Mouse (Mus musculus): ENCODE measurements around the gene Cyb561d1. TPM values are rescaled to one million over a fixed set of nuclear protein-coding genes. Genes with fewer than 3 reads are reported as not detected.

Cyb561d1 gene
- polyA plus RNA-seq, 1 experiment from 2014 or later = 7.2 TPM

DNA sequence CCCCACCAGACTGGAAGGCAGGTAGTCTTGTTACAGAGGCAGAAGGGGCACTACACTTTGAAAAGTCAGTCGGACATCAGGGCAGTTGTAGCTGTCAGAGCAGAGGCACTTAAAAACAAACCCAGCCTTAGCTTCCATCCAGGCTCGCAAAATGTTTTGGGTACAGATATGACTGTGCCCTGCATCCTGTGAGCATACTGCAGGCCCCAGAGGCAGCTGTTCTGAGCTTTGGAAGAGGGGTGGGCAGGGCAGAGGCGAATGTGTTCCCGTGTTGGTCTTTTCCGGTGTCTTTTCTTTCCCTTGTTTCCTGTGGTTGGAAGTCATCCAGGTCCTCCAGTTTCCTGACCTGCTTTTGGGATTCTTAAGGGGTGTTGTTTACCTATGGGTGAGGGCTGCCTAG is 11.1 kb downstream of the Cyb561d1 start:
- no peak overlapping the region for H3K27ac ChIP-seq
- no peak overlapping the region for H3K4me3 ChIP-seq (ENCODE audit: inconsistent target)
- H3K36me3 ChIP-seq (ENCODE audit: inconsistent target) = no peaks in the 10 kb centered on the region
- 80% methylated on average over 5 of the region's 5 CpGs for WGBS (ENCODE audit: missing documents)
- H3K79me2 ChIP-seq (ENCODE audit: inconsistent target) = no peaks in the 10 kb centered on the region

DNA sequence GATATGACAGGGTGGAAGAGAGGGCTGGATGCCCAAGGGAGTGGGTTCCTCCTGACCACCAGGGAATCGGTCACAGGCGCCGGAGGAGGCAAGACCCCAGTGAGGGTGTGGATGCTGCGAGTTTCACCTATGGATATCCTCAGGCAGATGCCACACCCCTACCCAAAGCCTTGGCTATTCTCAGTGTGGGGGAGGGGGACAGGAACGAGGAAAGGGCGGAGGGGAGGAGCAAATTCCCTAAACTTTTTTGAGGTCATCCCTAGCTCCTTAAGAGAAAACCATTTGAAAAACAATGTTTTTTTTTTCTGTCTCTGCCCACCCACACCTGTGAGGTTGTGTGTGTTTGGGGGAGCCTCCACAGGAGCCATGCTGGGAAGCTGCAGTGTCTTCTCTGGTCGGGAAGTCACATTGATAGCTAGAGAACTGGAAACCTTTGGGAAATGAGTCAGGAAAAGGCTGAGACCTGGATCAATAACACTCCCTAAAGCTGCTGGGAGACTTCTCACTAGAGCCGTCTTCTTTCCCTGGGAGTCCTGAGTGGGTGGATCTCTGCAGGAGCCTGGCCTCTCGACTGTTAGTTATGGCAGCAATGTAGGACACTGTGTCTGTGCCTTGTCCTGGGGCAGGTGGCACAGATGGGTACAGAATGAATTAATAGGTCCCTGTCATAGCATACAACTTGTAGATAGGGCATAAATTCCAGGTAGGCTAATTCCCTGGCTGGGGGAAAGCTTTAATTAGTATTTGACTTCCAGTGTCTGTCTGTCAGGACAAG is 12.1 kb downstream of the Cyb561d1 start:
- no peak overlapping the region for H3K4me3 ChIP-seq (ENCODE audit: inconsistent target)
- WGBS (ENCODE audit: missing documents) = 94% methylated on average over 9 of the region's 9 CpGs
- H3K36me3 ChIP-seq (ENCODE audit: inconsistent target) = no peaks in the 10 kb centered on the region
- no peaks in the 10 kb centered on the region for H3K79me2 ChIP-seq (ENCODE audit: inconsistent target)
- H3K27ac ChIP-seq = no peak overlapping the region

DNA sequence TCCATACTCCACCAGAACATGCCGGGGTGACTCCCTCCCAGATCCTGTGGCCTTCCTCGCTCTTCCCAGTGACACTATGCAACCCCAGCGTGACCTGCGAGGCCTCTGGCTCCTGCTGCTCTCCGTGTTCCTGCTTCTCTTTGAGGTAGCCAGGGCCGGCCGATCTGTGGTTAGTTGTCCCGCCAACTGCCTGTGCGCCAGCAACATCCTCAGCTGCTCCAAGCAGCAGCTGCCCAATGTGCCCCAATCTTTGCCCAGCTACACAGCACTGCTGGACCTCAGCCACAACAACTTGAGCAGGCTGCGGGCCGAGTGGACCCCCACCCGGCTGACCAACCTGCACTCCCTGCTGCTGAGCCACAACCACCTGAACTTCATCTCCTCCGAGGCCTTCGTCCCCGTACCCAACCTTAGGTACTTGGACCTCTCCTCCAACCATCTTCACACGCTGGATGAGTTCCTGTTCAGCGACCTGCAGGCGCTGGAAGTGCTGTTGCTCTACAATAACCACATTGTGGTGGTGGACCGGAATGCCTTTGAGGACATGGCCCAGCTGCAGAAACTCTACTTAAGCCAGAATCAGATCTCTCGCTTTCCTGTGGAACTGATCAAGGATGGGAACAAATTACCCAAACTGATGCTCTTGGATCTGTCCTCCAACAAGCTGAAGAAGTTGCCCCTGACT is 13.8 kb downstream of the Cyb561d1 start:
- 65% methylated on average over 20 of the region's 20 CpGs for WGBS (ENCODE audit: missing documents)
- H3K79me2 ChIP-seq (ENCODE audit: inconsistent target) = no peaks in the 10 kb centered on the region
- H3K4me3 ChIP-seq (ENCODE audit: inconsistent target) = no peak overlapping the region
- no peaks in the 10 kb centered on the region for H3K36me3 ChIP-seq (ENCODE audit: inconsistent target)
- H3K27ac ChIP-seq = no peak overlapping the region

DNA sequence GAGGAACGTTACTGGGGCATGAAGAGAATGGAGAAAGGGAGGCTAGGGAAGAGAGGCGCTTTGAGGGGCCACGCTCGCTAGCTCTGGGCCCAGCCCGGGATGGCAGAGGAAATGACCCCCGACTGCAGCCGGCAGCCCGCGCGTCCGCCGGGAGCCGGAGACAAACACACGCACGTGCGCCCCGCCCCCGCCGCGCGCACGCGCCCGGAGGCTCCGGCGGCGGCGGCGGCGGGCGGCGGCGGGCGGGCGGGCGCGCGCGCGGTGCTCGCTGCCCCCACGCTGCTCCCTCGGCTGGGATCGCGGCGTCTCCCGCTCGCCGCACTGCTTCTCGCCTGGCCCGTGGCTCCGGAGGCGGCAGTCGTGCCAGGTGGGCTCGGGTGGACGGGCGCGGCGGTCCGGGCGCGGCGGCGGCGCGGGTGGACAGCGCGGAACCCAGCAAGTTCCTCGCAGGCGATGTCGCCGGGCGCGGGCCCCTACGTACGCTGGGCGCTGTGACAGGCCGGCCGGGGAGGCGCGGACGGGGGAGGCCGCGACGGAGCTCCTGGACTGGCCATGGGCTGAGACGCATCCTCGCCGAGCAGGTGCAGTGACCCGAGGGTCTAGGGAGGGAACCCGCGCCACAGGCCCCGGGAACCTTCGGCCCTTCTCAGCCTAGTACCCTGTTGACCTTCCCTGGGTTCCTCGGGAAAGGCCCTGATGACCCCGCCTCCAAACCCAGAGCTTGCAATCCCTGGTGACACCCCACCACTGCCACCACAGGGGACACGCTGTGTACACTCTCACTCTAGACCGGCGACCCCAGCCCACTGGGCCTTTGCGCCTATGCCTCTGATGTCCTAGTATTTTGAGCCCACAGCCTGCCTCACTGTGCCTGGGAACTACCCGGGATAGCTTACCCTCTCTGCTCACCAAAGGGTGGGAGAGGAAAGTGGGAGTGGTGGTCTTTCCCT is 14.6 kb downstream of the Cyb561d1 start, which contains the start of gene Amigo1:
Amigo1 (plus strand) TSS at position 238 of the 950 bp plus-strand sequence.
- no peaks in the 10 kb centered on the region for H3K36me3 ChIP-seq (ENCODE audit: inconsistent target)
- H3K27ac ChIP-seq = no peak within 1 kb of the TSS
- peak within 1 kb of the TSS; percentile 35 for H3K4me3 ChIP-seq (ENCODE audit: inconsistent target)
- no peaks in the 10 kb centered on the region for H3K79me2 ChIP-seq (ENCODE audit: inconsistent target)
- 2% methylated on average over 87 of the region's 100 CpGs for WGBS (ENCODE audit: missing documents)

DNA sequence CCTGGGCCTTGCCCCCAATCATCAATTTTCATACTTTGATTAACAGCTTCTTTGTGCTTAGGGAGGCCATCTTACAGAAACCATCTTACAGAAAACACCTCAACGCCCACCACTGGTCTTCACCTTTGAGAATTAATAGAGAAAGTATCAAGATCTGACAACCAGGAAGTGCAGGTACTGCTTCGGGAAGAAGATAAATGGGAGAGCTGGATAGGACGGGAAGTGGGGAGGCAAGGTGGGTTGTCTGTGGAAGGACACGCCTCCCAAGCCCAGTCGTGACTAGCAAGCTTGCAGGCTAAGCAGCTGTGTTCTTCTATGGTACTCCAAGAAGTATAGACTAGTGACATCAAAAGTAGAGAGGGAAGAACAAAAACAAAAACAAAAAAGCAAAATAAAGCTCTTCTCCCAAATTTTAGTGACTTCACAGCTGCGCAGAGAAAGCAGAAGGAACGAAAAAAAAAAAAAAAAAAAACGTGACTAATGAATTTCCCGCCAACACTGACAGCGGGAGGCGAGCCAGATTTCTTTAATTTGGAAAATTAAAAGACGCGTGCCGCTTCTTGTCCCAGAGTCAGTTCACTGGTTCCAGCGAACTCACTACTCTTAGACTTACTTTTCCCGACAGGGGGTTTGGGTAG is 15.4 kb downstream of the Cyb561d1 start:
- Histone ChIP-seq H3K27ac (no peak overlapping the region), H3K36me3 (ENCODE audit: inconsistent target) (no peaks in the 10 kb centered on the region), H3K4me3 (ENCODE audit: inconsistent target) (peak overlapping the region; percentile 35), H3K79me2 (ENCODE audit: inconsistent target) (no peaks in the 10 kb centered on the region)
- 3% methylated on average over 16 of the region's 16 CpGs for WGBS (ENCODE audit: missing documents)

DNA sequence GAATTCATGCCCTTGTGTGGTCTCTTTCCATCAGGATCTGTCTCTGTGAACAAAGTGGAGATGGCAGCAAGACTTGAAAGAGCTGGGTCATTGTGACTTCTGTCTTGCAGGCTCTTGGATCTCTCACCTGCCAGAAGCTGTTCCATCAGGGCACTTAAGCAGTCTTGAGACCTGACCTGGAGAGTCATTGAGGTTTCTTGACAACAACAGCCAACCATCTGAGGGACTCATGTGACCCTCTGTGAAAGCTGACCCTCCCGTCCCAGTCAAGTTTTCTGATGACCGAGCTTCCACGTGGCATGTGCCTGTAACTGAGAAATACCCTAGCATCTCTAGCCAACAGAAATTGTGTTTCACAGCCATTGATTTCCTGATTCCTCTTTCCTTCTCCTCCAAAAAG is 16.3 kb downstream of the Cyb561d1 start:
- 92% methylated on average over 3 of the region's 3 CpGs for WGBS (ENCODE audit: missing documents)
- no peaks in the 10 kb centered on the region for H3K79me2 ChIP-seq (ENCODE audit: inconsistent target)
- no peaks in the 10 kb centered on the region for H3K36me3 ChIP-seq (ENCODE audit: inconsistent target)
- no peak overlapping the region for H3K27ac ChIP-seq
- no peak overlapping the region for H3K4me3 ChIP-seq (ENCODE audit: inconsistent target)

DNA sequence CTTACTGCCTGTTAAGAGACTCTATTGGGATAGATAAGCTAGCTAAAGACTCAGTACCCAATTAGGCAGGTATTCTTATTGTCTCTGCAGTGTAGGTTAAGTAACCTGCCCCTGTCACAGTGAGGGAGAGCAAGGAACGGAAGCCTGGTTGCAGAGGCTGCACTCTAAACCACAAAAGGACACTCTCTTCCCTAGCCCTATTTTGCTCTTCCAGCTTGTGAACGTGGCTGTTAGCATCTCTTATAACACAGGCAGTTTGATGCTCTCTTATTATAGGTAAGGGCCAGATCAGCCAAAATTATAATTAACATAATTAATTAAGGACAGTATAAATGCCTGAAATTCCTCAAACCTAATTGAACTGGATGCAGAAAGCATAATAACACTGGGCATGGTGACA is 20.5 kb downstream of the Cyb561d1 start:
- Histone ChIP-seq H3K79me2 (ENCODE audit: inconsistent target) (no peaks in the 10 kb centered on the region), H3K36me3 (ENCODE audit: inconsistent target) (no peaks in the 10 kb centered on the region), H3K4me3 (ENCODE audit: inconsistent target) (no peak overlapping the region), H3K27ac (no peak overlapping the region)
- WGBS (ENCODE audit: missing documents) = 17% methylated on average over 2 of the region's 2 CpGs

DNA sequence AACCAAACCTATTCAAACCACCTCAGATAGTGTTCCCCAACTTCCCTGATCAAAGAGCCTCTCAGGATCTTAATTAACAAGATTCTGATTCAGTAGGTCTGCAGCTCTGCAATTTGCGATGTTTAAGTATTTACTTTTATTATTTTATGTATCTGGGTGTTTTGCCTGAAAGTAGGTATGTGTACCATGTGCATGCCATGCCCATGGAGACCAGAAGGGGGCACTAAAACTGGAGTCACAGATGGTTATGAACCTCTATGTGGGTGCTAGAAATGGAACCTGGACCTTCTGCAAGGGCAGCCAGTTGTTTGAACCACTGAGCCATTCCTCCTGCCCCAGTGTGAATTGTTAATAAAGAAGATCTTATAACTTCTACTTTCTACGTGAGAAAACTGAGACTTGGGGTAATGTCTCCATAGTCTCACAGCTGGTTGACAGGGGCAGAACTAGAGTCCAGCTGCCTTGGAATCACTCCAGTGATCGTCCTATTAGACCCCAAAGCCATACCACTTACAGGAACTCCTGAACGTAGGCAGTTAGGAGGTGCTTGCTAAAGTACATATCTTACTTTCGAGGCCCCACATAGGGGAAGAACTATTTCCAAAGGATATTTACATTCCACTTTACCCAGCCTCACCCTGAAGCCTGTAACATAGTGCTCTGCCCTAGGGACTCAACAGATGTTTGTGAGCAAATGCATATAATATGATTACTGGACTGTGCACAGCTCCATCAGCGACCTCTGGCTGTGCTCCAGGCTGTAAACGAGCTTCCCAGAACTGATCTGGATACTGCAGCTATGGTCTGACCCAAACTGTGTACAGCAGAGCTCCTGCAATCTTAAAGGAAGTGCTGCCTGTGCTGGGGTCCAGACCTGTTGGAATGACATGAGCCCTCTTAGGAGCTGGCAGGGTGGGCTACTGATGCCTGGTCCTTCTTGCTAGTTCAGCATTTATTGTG is 22.0 kb downstream of the Cyb561d1 start:
- Histone ChIP-seq H3K36me3 (ENCODE audit: inconsistent target) (no peaks in the 10 kb centered on the region), H3K4me3 (ENCODE audit: inconsistent target) (no peak overlapping the region), H3K79me2 (ENCODE audit: inconsistent target) (no peaks in the 10 kb centered on the region), H3K27ac (no peak overlapping the region)
- WGBS (ENCODE audit: missing documents) = 83% methylated on average over 7 of the region's 7 CpGs

DNA sequence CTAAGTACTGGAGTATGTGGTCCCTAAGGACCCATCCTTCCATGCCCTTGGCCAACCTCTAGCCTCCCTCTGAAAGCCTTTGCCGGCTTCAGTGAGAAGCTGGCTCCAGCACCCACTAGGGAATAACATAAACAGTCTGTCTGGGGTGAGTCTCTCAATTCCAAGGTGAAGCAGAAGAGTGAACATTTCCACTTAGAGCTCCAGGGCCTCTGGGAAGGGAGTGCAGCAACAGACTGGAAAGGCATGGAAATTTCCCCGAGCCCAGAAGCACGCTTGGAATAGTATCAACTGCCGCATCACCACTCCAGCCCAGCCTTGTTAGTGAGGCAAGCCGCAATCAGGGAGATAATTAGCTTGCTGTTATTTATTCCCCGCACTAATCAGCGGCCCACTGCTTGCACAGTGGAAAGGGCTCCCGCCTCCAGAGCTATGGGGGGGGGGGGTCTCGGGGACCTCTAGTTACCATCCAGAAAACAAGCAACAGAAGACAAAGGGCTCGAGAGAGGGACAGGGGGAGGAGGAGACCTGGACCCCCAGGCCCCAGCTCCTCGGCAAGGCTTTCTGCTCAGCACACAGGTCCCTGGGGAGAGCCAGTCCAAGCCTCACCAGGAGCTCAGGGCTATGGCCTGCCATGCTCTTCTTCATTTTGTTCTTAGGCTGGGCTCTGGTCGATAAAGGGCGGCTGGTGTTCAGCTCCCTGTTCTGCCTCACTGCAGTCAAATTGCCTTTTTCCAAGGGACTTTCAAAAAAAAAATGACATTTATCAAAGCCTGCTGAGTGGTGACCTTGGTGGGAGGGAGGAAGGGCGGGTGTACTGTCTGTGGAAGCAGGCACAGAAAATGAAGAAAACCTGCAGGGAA is 26.1 kb downstream of the Cyb561d1 start:
- 74% methylated on average over 14 of the region's 14 CpGs for WGBS (ENCODE audit: missing documents)
- no peak overlapping the region for H3K4me3 ChIP-seq (ENCODE audit: inconsistent target)

DNA sequence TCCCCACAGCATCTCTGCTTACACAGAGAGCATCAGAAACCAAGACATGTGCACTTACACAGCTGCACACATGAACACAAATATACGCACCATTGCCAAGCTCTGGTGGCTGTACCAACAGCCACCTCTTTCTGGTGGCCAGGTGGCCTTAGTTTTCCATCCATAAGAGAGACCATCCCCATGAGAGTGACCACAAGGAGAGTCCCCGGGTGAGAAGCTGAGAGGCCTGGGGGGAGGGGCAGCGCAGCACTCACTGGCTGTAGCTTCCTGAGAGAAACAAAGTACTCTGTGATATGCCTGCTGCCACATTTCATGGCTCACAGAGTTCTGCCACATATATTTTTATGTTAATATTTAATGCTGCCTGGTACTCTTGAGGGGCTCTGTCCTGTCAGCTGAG is 31.8 kb downstream of the Cyb561d1 start:
- no peak overlapping the region for H3K27ac ChIP-seq
- no peaks in the 10 kb centered on the region for H3K79me2 ChIP-seq (ENCODE audit: inconsistent target)
- no peak overlapping the region for H3K4me3 ChIP-seq (ENCODE audit: inconsistent target)
- 82% methylated on average over 3 of the region's 3 CpGs for WGBS (ENCODE audit: missing documents)
- H3K36me3 ChIP-seq (ENCODE audit: inconsistent target) = no peaks in the 10 kb centered on the region

More for the DNA sequence above, 26.1 kb downstream of the Cyb561d1 start:
- no peaks in the 10 kb centered on the region for H3K79me2 ChIP-seq (ENCODE audit: inconsistent target)
- H3K27ac ChIP-seq = no peak overlapping the region
- H3K36me3 ChIP-seq (ENCODE audit: inconsistent target) = no peaks in the 10 kb centered on the region

DNA sequence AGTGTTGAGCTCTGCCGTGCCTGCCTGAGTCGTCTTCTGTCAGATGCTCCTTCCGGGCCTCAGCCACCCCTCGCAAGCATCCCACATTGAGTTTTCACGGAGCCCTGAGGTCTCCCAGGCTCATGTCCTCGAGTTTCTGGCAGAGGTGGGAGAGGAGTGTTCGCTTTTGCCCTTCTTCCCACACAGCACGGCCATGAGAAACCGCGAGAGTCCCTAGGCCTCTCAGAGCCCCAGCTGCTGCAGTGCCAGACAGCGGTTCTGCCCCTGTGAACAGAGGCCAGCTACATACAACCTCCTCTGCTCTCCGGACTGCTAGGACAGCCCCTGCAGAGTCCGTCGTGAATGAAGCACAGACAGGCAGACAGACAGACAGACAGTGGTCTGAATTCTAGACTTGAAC is 33.5 kb downstream of the Cyb561d1 start:
- Histone ChIP-seq H3K36me3 (ENCODE audit: inconsistent target) (no peaks in the 10 kb centered on the region), H3K27ac (no peak overlapping the region), H3K4me3 (ENCODE audit: inconsistent target) (no peak overlapping the region), H3K79me2 (ENCODE audit: inconsistent target) (no peaks in the 10 kb centered on the region)
- 84% methylated on average over 12 of the region's 14 CpGs for WGBS (ENCODE audit: missing documents)

DNA sequence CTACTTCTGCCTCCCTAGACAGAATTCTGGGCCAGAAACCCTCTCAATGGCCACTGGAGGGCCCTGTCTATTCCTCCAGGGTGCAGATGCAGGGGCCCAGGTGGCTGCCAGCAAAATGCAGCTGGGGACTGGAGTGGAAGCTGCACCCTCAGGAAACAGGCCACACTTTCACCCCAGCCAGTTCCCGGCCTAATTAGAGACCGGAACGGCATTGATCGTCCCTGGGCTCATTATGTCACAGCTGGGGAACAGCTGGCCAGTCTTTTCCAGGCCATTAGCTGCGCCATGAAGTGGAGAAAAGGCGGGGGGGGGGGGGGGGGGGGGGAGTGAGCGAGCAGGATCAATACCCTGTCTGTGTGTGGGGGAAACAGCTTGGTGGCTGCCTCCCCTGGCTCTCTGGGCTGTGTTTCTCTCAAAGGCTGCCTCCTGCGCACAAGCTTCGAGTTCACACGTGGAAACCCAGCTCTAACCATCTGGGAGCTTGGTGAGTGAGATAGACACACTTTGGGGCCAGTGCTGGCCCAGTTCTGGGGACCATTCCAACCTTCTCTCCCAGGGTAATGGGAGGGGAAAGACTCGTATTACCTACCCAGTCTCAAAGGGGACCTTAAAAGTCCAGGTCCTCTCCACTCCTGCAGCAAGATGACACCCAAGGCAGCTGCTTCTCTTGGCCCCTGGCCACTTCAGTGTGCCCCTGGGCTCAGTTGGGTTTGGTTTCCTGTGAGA is 34.4 kb downstream of the Cyb561d1 start:
- Histone ChIP-seq H3K4me3 (ENCODE audit: inconsistent target) (no peak overlapping the region), H3K36me3 (ENCODE audit: inconsistent target) (no peaks in the 10 kb centered on the region), H3K27ac (no peak overlapping the region), H3K79me2 (ENCODE audit: inconsistent target) (no peaks in the 10 kb centered on the region)
- 51% methylated on average over 6 of the region's 11 CpGs for whole genome bisulfite sequencing (ENCODE audit: missing documents)

Data from macrophage (primary cell).